In the genomic region with DNA sequence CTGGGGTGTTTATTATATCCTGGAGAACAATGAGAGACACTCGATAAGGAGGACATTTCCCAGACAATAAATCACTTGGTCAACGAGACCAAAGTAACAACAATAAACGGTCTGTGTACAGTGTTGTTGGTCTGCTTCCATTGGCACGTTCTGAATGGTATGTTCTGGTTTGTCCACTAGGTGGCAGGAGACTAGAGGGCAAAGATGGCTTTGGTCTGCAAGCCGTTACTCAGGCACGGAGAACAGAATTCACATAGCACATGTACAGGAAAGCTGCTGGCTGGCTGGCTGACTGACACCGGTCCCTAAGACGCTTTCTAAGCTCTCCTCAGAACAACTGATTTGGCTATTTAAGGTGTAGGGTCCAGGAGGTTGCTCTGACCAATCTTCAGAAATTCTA, we compare ENCODE assay signal across 9 mouse cellular contexts.
A peak's percentile ranks its signal among the peaks of the same experiment; 100 is the strongest.
DNase-seq lines count a peak whose midpoint lies in the region; ATAC-seq and TF ChIP-seq lines count a peak whose summit lies in the region.
"Had no signal": no experiment of that assay in that cellular context is flagged by ENCODE, and none has a peak within 500 bp of the region (broad histone marks: within the 10 kb centered on the region; RNA-seq: fewer than 3 reads in every experiment).

No protein-coding gene starts in this region.

- peaks cover 4% of the 10 kb centered on the region for H3K4me1 ChIP-seq in heart, adult 2 months (ENCODE audit: control insufficient read depth, insufficient read depth, low read length)
- peaks cover 18% of the 10 kb centered on the region for H3K4me1 ChIP-seq in heart, embryonic 11.5 days (ENCODE audit: control insufficient read depth, insufficient read depth, low read length)
- peaks cover 21% of the 10 kb centered on the region for H3K4me1 ChIP-seq in cortical plate, adult 2 months (ENCODE audit: control insufficient read depth, insufficient read depth, low read length)
- H3K4me1 ChIP-seq: liver, embryonic 15.5 days had no signal

- H3K9me3 ChIP-seq in heart, embryonic 11.5 days (replicated peaks; ENCODE audit: control insufficient read depth, low read length): no peaks in the 10 kb centered on the region
- H3K9me3 ChIP-seq: liver, embryonic 15.5 days had no signal

- intact Hi-C loops in heart, adult 2 months (cut with DNase I): loop anchor here (1.0 to 5.0 kb wide), 2 partner anchors 53 to 122 kb away; no protein-coding TSS in a partner anchor
- intact Hi-C loops in heart, postnatal 14 days (cut with DNase I): loop anchor here (5.0 kb wide), 1 partner anchor 122 kb away; no protein-coding TSS in a partner anchor

- H3K27ac ChIP-seq in heart, adult 2 months: no peak overlapping the region
- H3K27ac ChIP-seq in heart, embryonic 11.5 days (ENCODE audit: low read depth, low read length): no peak overlapping the region
- no peak overlapping the region for H3K27ac ChIP-seq in cortical plate, adult 2 months (ENCODE audit: insufficient read depth, low read length)
- H3K27ac ChIP-seq: liver, embryonic 15.5 days had no signal

- 0 out of 2 replicates have a peak, but pooled peaks have one; percentile 41 for TF ChIP-seq EP300 in heart, adult 2 months (IDR thresholded peaks at IDR 0.05; ENCODE audit: insufficient read depth, low read depth, low read length)

- TF ChIP-seq CTCF in heart, adult 2 months (IDR thresholded peaks at IDR 0.05): peak; percentile 98
- peak; percentile 95 for TF ChIP-seq CTCF in cortical plate, adult 2 months (IDR thresholded peaks at IDR 0.05; ENCODE audit: extremely low read depth, insufficient read depth, low read length)

- no peak for ATAC-seq in heart, embryonic 11.5 days (replicated peaks; ENCODE audit: insufficient number of reproducible peaks, low FRiP score, low TSS enrichment)

- no peak overlapping the region for H3K9ac ChIP-seq in heart, adult 2 months (ENCODE audit: low read depth, low read length)
- no peak overlapping the region for H3K9ac ChIP-seq in heart, embryonic 11.5 days (ENCODE audit: low read depth, low read length)
- H3K9ac ChIP-seq: liver, embryonic 15.5 days had no signal

- H3K79me2 ChIP-seq in heart, adult 2 months (replicated peaks; ENCODE audit: control insufficient read depth, insufficient read depth, low read length): no peaks in the 10 kb centered on the region

- no peak overlapping the region for H3K4me2 ChIP-seq in heart, embryonic 11.5 days
- H3K4me2 ChIP-seq: liver, embryonic 15.5 days had no signal

- 2% methylated on average over 8 of the region's 8 CpGs for WGBS in heart, adult 2 months
- 18% methylated on average over 8 of the region's 8 CpGs for WGBS in heart, embryonic 11.5 days (ENCODE audit: insufficient replicate concordance)

- DNase-seq in heart, adult 2 months: peak; percentile 45 to 49
- peak; percentile 73 to 91 for DNase-seq in adrenal gland, adult (ENCODE audit: inconsistent age in 2 of 2, low spot score in 1 of 2)
- peak; percentile 42 to 77 for DNase-seq in heart, postnatal 14 days
- peak; percentile 68 to 77 for DNase-seq in kidney, postnatal 4 days
- DNase-seq in lung, postnatal 25 days (ENCODE audit: low spot score): peak; percentile 81
- peak; percentile 63 for DNase-seq in retina, postnatal 7 days (ENCODE audit: low read depth, low spot score)

- no peaks in the 10 kb centered on the region for H3K36me3 ChIP-seq in heart, adult 2 months (ENCODE audit: control insufficient read depth, insufficient read depth, low read length)
- H3K36me3 ChIP-seq in heart, embryonic 11.5 days (ENCODE audit: control insufficient read depth, insufficient read depth, low read length): no peaks in the 10 kb centered on the region
- H3K36me3 ChIP-seq: liver, embryonic 15.5 days had no signal

- H3K4me3 ChIP-seq in heart, adult 2 months: no peak overlapping the region
- H3K4me3 ChIP-seq in heart, embryonic 11.5 days (ENCODE audit: low read depth, low read length): no peak overlapping the region
- no peak overlapping the region for H3K4me3 ChIP-seq in cortical plate, adult 2 months (ENCODE audit: insufficient read depth, low read length)
- H3K4me3 ChIP-seq: liver, embryonic 15.5 days had no signal

- TF ChIP-seq POLR2A in heart, adult 2 months (IDR thresholded peaks at IDR 0.05; ENCODE audit: insufficient read depth, low read depth, low read length): no peak
- no peak for TF ChIP-seq POLR2A in cortical plate, adult 2 months (IDR thresholded peaks at IDR 0.05; ENCODE audit: extremely low read depth, insufficient read depth, low read length)

- H3K27me3 ChIP-seq in heart, adult 2 months (ENCODE audit: control insufficient read depth, insufficient read depth, low read length): no peaks in the 10 kb centered on the region
- H3K27me3 ChIP-seq in heart, embryonic 11.5 days (ENCODE audit: control insufficient read depth, insufficient read depth, low read length): no peaks in the 10 kb centered on the region
- H3K27me3 ChIP-seq: liver, embryonic 15.5 days had no signal
